Mouse (Mus musculus) midbrain, embryonic 12.5 days (tissue): Measurements from ENCODE around the gene Olfr372. TPM values are rescaled to one million over a fixed set of nuclear protein-coding genes. Genes with fewer than 3 reads are reported as not detected.
"Not testable (repeated sequence)": the region's sequence is repeated elsewhere in the genome, so short reads cannot be mapped to it uniquely, and the experiment has no call there.

Source experiments
- ATAC-seq: fragments of 200-750 bp; cut with Nextera tagmentation; 2 replicates; pipeline ENCODE4 v1.8.0; 2017; ENCODE audit warnings: low read depth, moderate TSS enrichment, moderate library complexity; ENCODE audit not compliant: low FRiP score
- H3K27ac ChIP-seq: fragments of 300-500 bp; sonication (generic); replicated peaks from 2 replicates; pipeline ENCODE4 v1.5.1; 2016; ENCODE audit warnings: mild to moderate bottlenecking
- H3K27me3 ChIP-seq: fragments of 300-500 bp; sonication (generic); 2 replicates; pipeline ENCODE4 v1.6.1; 2016; ENCODE audit warnings: mild to moderate bottlenecking
- H3K36me3 ChIP-seq: fragments of 300-500 bp; sonication (generic); 2 replicates; pipeline ENCODE4 v1.6.1; 2016
- H3K4me1 ChIP-seq: fragments of 300-500 bp; sonication (generic); 2 replicates; pipeline ENCODE4 v1.6.1; 2016
- H3K4me2 ChIP-seq: fragments of 300-500 bp; sonication (generic); replicated peaks from 2 replicates; pipeline ENCODE4 v1.6.1; 2016; ENCODE audit warnings: mild to moderate bottlenecking, moderate library complexity
- H3K4me3 ChIP-seq: fragments of 300-500 bp; sonication (generic); 2 replicates; pipeline ENCODE4 v1.5.1; 2016; ENCODE audit warnings: mild to moderate bottlenecking
- H3K9ac ChIP-seq: fragments of 300-500 bp; sonication (generic); replicated peaks from 2 replicates; pipeline ENCODE4 v1.6.1; 2016; ENCODE audit warnings: mild to moderate bottlenecking, moderate library complexity
- H3K9me3 ChIP-seq: fragments of 300-500 bp; sonication (generic); 2 replicates; pipeline ENCODE4 v1.6.1; 2016; ENCODE audit warnings: mild to moderate bottlenecking
- WGBS: fragments of 180-500 bp; shearing (Covaris S2); methylation state at CpG from one replicate; pipeline ENCODE4 v1.1.7; 2016; 5-methylcytosine and 5-hydroxymethylcytosine counted together
- polyA plus RNA-seq: library from polyadenylated mRNA; unstranded; fragments of >200 nt; fragmentation: Nextera tagmentation; extraction: Ambion mirVana; gene quantifications from 2 replicates; pipeline ENCODE4 v1.2.1, GENCODE M21; 2016

The Olfr372 gene
- polyA plus RNA-seq, 1 experiment from 2014 or later: not detected

- not testable (repeated sequence) for H3K27ac ChIP-seq, H3K9ac ChIP-seq, H3K9me3 ChIP-seq, H3K4me2 ChIP-seq, H3K4me3 ChIP-seq, ATAC-seq, H3K4me1 ChIP-seq, H3K27me3 ChIP-seq, H3K36me3 ChIP-seq
- WGBS: 19% methylated on average over 5 of the region's 9 CpGs
Measured at GRCm38 (mm10) chr8:72024886-72025285, 16.1 kb upstream of the Olfr372 start.

GRCm38 (mm10) chr8:72032926-72033325 is 8.1 kb upstream of the Olfr372 start:
- H3K9me3 ChIP-seq, H3K27ac ChIP-seq, H3K4me2 ChIP-seq, H3K27me3 ChIP-seq, H3K9ac ChIP-seq, H3K36me3 ChIP-seq, H3K4me1 ChIP-seq, H3K4me3 ChIP-seq, ATAC-seq: not testable (repeated sequence)
- 45% methylated on average over 4 of the region's 4 CpGs for WGBS

- Histone ChIP-seq H3K4me1 (no peaks in the 10 kb centered on the region), H3K9me3 (no peaks in the 10 kb centered on the region), H3K9ac (no peak overlapping the region), H3K27me3 (no peaks in the 10 kb centered on the region), H3K36me3 (no peaks in the 10 kb centered on the region), H3K4me2 (no peak overlapping the region), H3K4me3 (no peak overlapping the region), H3K27ac (no peak overlapping the region)
- 88% methylated on average over 1 of the region's 1 CpGs for WGBS
- no peak for ATAC-seq
Measured at GRCm38 (mm10) chr8:72042493-72042892, 1.5 kb downstream of the Olfr372 start.

GRCm38 (mm10) chr8:72054633-72055032 is 13.6 kb downstream of the Olfr372 start:
- not testable (repeated sequence) for H3K9me3 ChIP-seq, H3K4me3 ChIP-seq, H3K27me3 ChIP-seq, H3K4me1 ChIP-seq, H3K27ac ChIP-seq, H3K36me3 ChIP-seq, ATAC-seq, H3K9ac ChIP-seq, H3K4me2 ChIP-seq

GRCm38 (mm10) chr8:72057643-72058042 is 16.6 kb downstream of the Olfr372 start:
- H3K27ac ChIP-seq, ATAC-seq, H3K4me3 ChIP-seq, H3K9me3 ChIP-seq, H3K27me3 ChIP-seq, H3K4me1 ChIP-seq, H3K4me2 ChIP-seq, H3K9ac ChIP-seq, H3K36me3 ChIP-seq: not testable (repeated sequence)
- WGBS: 72% methylated on average over 3 of the region's 4 CpGs

GRCm38 (mm10) chr8:72066819-72067399 is 25.9 kb downstream of the Olfr372 start:
- H3K4me3 ChIP-seq, H3K27ac ChIP-seq, H3K9ac ChIP-seq, H3K9me3 ChIP-seq, H3K36me3 ChIP-seq, H3K4me1 ChIP-seq, H3K4me2 ChIP-seq, ATAC-seq, H3K27me3 ChIP-seq: not testable (repeated sequence)
- WGBS: 86% methylated on average over 1 of the region's 1 CpGs

- H3K4me2 ChIP-seq, H3K9ac ChIP-seq, H3K4me3 ChIP-seq, H3K27me3 ChIP-seq, H3K36me3 ChIP-seq, H3K9me3 ChIP-seq, H3K4me1 ChIP-seq, ATAC-seq, H3K27ac ChIP-seq: not testable (repeated sequence)
Measured at GRCm38 (mm10) chr8:72082877-72083276, 41.9 kb downstream of the Olfr372 start, which contains the start of gene Olfr373. Olfr373 (plus strand) TSS chr8:72083177.

GRCm38 (mm10) chr8:72084744-72085143 is 43.7 kb downstream of the Olfr372 start:
- H3K4me2 ChIP-seq: no peak overlapping the region
- H3K9ac ChIP-seq: no peak overlapping the region
- ATAC-seq: no peak
- WGBS: 70% methylated on average over 5 of the region's 5 CpGs
- H3K4me3 ChIP-seq: no peak overlapping the region
- no peaks in the 10 kb centered on the region for H3K9me3 ChIP-seq
- no peaks in the 10 kb centered on the region for H3K36me3 ChIP-seq
- H3K27ac ChIP-seq: no peak overlapping the region
- H3K4me1 ChIP-seq: no peaks in the 10 kb centered on the region
- H3K27me3 ChIP-seq: no peaks in the 10 kb centered on the region

- H3K36me3 ChIP-seq, H3K4me1 ChIP-seq, H3K4me2 ChIP-seq, H3K4me3 ChIP-seq, H3K27ac ChIP-seq, H3K9me3 ChIP-seq, H3K9ac ChIP-seq, H3K27me3 ChIP-seq, ATAC-seq: not testable (repeated sequence)
- WGBS: 92% methylated on average over 3 of the region's 3 CpGs
Measured at GRCm38 (mm10) chr8:72087611-72088010, 46.6 kb downstream of the Olfr372 start.

- H3K36me3 ChIP-seq, ATAC-seq, H3K4me1 ChIP-seq, H3K27me3 ChIP-seq, H3K4me3 ChIP-seq, H3K9me3 ChIP-seq, H3K27ac ChIP-seq, H3K4me2 ChIP-seq, H3K9ac ChIP-seq: not testable (repeated sequence)
Measured at GRCm38 (mm10) chr8:72096721-72097120, 55.7 kb downstream of the Olfr372 start.

- not testable (repeated sequence) for H3K4me3 ChIP-seq, H3K27me3 ChIP-seq, H3K9ac ChIP-seq, H3K9me3 ChIP-seq, H3K4me2 ChIP-seq, H3K4me1 ChIP-seq, ATAC-seq, H3K36me3 ChIP-seq, H3K27ac ChIP-seq
- 55% methylated on average over 6 of the region's 7 CpGs for WGBS
Measured at GRCm38 (mm10) chr8:72099377-72100103, 58.5 kb downstream of the Olfr372 start.

GRCm38 (mm10) chr8:72105165-72105564 is 64.1 kb downstream of the Olfr372 start:
- H3K9me3 ChIP-seq: 0 out of 2 replicates have a peak, but pooled peaks cover 2% of the 10 kb centered on the region
- no peak overlapping the region for H3K27ac ChIP-seq
- 29% methylated on average over 4 of the region's 4 CpGs for WGBS
- no peaks in the 10 kb centered on the region for H3K27me3 ChIP-seq
- no peak overlapping the region for H3K4me3 ChIP-seq
- no peak for ATAC-seq
- H3K36me3 ChIP-seq: no peaks in the 10 kb centered on the region
- no peak overlapping the region for H3K9ac ChIP-seq
- H3K4me1 ChIP-seq: no peaks in the 10 kb centered on the region
- no peak overlapping the region for H3K4me2 ChIP-seq

GRCm38 (mm10) chr8:72106740-72107139 is 65.7 kb downstream of the Olfr372 start, which contains the start of gene Olfr374:
Olfr374 (plus strand) TSS chr8:72107040.
- Histone ChIP-seq H3K27me3 (no peaks in the 10 kb centered on the region), H3K36me3 (no peaks in the 10 kb centered on the region), H3K4me3 (no peak within 1 kb of the TSS), H3K4me1 (no peaks in the 10 kb centered on the region), H3K4me2 (no peak within 1 kb of the TSS), H3K9ac (no peak within 1 kb of the TSS), H3K27ac (no peak within 1 kb of the TSS), H3K9me3 (0 out of 2 replicates have a peak, but pooled peaks cover 2% of the 10 kb centered on the region)
- ATAC-seq: no peak
- WGBS: 92% methylated on average over 3 of the region's 3 CpGs
